Mouse (Mus musculus): ENCODE measurements at regions not wholly inside any gene's neighbourhood (a gene's known extent, or its start where the extent isn't known, plus 50 kb on each side); places are given as distances from the start of the nearest gene placed in this dataset.
A peak's percentile ranks its signal among the peaks of the same experiment; 100 is the strongest.

DNA sequence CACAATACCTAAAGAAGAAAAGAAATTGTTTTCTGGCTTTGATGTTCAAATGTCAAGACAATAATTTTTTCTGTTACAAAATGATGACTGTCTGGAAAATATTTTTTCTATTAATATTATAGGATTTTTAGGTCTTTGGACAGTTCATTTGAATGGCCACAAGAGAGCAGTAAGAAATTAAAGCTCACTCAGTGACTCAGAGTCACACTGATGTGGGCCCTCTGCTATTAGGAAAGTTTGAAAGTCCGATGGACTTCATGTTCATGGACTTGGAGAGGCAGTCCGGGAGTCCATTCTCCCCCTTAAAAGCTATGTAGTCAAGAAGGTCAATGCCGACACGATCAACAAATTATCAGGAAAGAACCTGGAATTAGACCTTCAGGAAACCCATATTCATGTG lies 657.0 kb downstream of the Mecom start:
- intact Hi-C loops (cut with DNase I) = no loop called here
- DNase-seq (ENCODE audit: low spot score in 2 of 2) = no peak

DNA sequence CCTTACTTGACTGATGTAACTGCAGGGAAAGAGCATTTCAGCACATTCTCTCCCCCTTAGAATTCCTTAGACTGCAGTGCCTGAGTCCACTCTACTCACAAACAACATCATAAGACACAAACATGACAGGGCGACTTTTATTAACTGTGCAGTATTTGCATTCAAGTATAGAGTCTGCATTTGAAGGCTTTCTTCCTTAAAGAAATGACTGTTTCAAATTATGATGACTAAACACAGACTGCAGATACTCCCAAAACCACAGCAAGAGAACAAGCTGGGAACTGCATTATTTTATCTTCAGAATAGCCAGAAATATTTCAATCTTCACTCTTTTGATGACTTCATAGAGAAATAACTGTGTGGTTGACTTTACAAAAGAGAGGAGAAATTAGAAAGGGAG lies 657.5 kb downstream of the Mecom start:
- intact Hi-C loops (cut with DNase I) = no loop called here
- no peak for DNase-seq (ENCODE audit: low spot score in 2 of 2)

DNA sequence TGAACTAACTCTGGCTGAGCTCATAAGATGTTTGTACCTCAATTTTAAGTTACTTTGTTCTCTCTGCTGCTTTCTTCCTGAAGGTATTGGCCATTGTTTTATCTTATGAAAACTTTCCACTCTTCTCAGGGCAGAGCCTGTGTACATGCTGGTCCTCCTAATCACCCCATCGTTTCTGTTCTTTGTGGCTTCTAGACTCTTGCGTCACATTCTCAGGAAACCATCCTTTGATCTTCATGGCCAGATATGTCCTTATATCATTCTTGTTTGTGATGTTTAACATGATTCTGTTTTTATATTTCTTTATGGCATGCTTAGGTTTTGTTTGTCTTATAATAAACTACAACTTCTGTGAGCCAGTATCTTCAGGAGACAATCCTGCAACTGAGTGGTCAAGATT lies 658.2 kb downstream of the Mecom start:
- no peak for DNase-seq (ENCODE audit: low spot score in 2 of 2)
- intact Hi-C loops (cut with DNase I) = no loop called here

DNA sequence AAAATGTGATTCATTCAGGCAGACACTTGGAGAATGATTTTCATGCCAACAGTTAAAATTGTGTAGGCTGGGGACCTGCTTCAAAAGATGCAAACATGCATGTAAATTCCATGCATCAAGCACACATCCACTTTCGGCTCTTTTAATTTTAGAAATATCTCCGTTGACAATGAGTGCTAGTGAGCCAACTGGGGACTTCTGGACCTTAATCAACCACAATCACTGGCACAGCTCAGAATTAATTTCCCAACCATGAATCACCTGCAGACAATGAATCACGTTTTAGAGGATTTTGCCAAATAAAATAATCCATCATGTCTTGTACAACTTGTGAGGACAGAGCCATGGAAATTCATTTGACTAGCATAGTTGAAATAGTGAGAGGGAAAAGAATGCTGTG lies 667.8 kb downstream of the Mecom start:
- intact Hi-C loops (cut with DNase I) = no loop called here

DNA sequence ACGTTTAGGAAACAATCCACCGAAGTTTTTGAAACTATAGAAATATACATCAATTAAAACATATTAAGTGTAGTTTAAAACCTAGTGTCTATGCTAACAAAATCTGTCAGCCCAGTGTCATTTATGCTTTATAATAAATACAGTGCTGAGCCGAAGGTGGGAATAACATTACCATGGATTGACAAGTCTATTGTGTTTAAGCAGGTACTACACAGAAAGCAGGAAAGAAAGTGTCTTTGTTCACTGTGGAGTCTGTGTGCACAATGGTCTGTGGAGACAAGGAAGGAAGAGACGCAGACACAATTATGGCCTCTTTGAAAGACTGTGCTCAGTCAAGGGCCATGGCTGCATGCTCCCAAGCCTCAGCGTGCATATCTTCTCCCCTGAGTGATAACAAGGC lies 672.0 kb downstream of the Mecom start:
- no peak for DNase-seq (ENCODE audit: low spot score in 2 of 2)
- intact Hi-C loops (cut with DNase I) = no loop called here

More for the DNA sequence above, 667.8 kb downstream of the Mecom start:
- no peak for DNase-seq (ENCODE audit: low spot score in 2 of 2)

DNA sequence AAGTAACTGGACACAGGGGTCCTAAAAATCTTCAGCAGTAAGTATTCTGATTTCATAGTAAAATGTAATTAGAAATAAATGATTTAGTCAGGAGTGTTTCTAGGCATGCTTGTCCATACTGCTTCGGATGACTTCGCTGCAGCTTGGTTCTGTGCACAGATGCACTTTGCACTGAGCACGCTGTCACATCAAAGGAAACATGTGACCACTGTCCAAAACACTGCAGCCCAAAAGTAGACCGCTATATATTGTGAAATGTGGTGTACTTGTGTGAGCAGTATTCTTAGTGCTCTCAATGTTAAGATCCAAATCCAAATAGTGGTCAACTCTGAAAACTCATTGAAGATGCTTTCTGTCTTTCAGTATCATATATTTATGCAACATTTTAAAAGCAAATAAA lies 685.4 kb downstream of the Mecom start:
- no peak for DNase-seq (ENCODE audit: low spot score in 2 of 2)
- intact Hi-C loops (cut with DNase I) = no loop called here

DNA sequence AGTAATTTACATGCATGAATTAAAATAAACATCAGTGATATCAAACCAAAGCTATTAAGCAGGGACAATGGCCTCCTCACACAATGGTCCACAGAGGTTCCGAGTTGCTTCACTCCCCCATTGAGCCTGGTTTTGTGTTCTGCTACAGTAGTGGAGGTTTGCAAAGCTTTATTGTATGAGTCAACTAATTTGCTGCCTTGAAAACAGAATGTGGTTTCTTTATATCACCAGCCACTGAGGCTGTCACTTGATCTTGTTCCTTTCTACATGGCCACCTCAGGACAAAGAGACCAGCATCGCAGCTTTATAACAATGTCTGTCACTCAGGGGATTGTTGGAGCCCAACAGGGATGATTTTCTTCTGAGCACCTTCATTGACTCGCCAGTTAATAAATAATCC lies 695.3 kb downstream of the Mecom start:
- DNase-seq (ENCODE audit: low spot score in 2 of 2) = no peak
- intact Hi-C loops (cut with DNase I) = no loop called here

DNA sequence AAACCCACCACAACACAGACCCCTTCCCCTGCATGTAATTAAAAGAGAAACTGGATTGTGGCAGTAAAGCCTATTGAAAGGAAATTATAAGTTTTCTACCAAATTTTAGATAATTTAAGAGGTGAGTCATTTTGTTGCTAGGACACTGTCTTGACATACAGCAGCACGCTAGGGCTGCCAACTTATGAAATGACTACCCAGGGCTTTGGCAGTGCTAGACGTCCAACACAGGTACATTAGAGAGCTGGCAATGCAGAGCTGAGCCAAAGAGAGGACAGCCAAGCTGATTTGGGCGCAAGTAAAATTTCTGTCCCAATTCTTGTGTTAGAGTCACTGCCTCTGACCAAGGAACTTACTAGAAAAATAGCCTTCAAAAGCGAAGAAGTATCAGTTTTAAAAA lies 712.4 kb downstream of the Mecom start:
- no peak for DNase-seq (ENCODE audit: low spot score in 2 of 2)
- intact Hi-C loops (cut with DNase I) = no loop called here

DNA sequence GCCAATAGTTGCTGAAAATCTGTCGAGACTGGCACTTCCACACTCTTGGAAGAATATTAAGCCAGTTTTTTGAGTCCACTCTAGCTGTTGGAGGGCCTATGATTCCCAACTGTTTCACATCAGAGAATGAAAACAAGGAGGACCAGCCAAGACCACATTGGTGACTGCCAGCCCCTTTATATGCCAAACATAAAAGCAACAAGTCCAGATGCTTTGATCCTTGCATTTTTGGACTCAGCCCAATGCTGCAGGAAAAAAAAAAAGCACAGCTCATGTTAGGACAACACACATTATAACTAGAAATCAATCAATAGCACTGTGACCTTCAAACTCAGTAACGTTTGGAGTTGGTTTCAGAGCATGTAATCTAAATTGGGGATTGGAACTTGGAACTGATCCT lies 712.9 kb downstream of the Mecom start:
- DNase-seq (ENCODE audit: low spot score in 2 of 2) = no peak

DNA sequence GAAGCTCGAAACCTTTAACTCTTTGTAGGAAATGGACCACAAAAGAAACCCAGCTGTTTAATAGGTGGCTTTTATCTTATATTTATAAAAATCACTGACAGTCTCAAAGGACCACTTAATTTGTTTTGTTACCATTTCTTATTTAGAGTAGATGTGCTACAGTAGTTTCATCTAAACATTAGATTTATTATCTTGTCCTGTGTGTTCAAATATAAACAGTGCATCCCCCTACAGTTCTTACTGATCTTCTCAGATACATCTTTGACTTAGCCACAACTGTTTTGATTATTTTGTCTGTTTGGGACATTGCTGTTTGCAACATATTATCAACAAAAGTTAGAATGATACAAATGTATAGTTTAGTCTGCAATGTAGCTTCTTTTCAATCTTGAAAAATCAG lies 716.5 kb downstream of the Mecom start:
- no peak for DNase-seq (ENCODE audit: low spot score in 2 of 2)
- intact Hi-C loops (cut with DNase I) = no loop called here

More for the DNA sequence above, 712.9 kb downstream of the Mecom start:
- intact Hi-C loops (cut with DNase I) = no loop called here

DNA sequence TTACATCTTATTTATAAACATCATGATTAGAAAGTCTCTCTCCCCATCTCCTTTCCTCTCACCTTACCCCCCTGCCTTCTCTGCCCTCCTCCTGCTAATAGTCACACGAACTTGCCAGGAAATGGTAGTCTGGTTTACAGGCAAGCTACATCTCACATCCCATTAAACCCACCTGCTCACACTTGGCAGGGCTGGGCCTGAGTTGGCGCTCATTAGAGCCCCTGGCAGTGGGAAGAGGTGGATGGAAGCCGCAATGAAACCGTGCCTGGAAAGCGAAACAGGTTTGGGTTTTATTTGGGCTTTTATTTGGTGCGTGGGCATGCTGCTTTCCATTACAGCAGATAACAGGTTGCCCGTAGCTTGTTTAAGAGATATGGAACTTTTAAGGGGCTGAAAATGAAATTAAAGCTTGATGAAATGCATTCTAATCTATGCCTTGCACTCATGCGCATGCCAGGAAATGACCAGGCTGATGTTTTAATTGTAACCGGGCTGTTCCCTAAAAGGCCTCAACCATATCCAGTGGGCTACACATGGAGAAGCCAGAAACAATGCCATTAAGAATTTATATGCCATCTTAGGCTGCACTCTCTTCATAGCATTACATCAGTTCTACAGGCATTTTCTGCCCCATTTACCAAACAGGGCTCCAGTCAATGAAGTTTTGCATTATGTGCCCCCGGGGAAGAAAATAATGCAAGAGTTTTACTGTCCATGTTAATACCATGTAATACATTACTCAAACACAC lies 725.0 kb downstream of the Mecom start:
- intact Hi-C loops (cut with DNase I) = no loop called here
- no peak for DNase-seq (ENCODE audit: low spot score in 2 of 2)

DNA sequence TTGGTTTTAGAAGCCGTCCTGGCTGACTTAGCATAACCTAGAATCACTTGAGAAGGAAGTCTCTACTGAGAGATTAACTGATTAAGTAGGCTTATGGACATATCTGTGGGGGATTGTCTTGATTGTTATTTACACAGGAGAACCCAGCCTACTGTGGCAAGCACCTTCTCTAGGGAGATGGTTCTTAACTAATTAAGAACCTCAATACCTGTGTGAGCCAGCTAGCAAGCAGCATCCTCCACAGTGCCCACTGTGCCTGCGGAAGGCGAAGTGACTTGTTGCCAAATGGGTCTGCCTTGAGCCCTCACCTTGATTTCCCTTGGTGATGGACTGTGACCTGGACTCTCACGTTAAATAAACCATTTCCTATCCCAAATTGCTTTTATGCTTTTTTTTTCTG lies 730.8 kb downstream of the Mecom start:
- DNase-seq (ENCODE audit: low spot score in 2 of 2) = no peak
- intact Hi-C loops (cut with DNase I) = loop anchor here (10.0 kb wide), 2 partner anchors 188 to 738 kb away; no protein-coding TSS in a partner anchor

DNA sequence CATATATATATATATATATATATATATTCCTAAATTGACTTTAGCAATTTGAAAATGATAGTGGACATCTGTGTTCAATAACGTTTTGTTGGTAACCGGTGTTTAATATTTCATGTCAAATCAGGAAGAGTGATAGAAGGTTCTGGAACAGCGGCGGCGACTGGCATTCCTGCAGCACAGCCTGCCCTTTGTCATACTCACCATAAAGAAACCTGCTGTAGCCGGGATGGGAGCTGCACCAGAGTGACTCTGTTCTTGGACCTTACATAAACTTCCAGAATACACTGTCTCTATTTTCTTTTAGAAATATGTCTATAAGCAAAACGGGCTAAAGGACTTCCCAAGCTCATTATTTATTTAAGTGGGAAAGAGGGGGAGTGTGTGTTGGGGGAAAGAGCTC lies 731.5 kb downstream of the Egfem1 start:
- DNase-seq (ENCODE audit: low spot score in 2 of 2) = no peak
- intact Hi-C loops (cut with DNase I) = loop anchor here (10.0 kb wide), 2 partner anchors 192 to 742 kb away; no protein-coding TSS in a partner anchor

DNA sequence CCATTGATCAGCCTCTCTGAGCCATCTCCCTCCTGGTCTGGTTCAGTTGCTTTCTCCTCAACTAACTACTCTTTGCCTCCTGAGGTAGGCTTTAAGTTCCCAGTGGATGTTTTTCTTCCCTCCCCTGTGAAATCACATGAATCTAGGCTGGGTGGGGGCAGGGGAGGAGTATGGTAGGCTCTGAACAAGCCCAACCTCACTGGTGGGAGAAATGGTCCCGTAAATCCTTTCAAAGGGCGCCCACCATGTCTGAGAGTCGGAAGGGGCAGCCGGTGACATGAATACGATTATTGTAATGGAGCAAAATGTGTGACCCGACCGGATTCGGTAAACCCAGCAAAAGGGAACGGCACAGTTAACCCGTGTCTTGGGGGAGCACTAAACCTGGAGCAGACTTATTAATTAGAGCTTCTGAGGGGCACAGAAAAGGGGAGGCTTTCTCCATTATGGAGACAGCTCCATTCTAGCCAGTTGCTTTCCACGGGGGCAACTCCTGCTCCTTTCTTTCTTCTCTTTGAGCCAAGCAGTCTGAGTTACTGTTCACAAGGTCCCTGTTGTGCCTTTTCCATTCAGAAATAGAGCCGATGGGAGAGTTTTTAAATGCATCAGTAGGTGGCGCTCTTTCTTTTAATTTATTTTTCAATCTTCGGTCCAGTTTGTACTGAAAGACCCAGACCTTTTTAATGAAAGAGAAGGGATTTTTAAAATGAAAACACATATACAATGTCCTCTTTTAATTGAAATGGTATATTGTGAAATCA lies 730.8 kb downstream of the Egfem1 start:
- intact Hi-C loops (cut with DNase I) = loop anchor here (10.0 kb wide), 2 partner anchors 192 to 742 kb away; no protein-coding TSS in a partner anchor

DNA sequence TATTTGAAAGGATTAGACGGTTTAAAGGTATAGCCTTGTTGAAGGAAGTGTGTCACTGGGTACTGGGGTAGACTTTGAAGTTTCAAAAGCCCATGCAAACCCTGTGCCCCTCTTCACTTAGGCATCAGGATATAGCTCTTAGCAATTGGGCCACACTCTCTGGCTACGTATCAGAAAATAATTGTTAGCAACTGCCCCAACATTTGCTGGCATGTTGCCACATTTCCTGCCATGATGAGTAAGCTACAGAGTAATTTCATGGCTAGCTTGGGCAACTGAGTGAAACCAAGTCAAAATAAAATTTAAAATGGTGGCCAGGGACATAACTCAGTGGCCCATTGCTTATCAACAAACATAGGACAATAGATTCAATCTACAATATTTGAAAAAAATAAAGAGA lies 724.2 kb downstream of the Egfem1 start:
- intact Hi-C loops (cut with DNase I) = no loop called here
- no peak for DNase-seq (ENCODE audit: low spot score in 2 of 2)

More for the DNA sequence above, 730.8 kb downstream of the Egfem1 start:
- DNase-seq (ENCODE audit: low spot score in 2 of 2) = peak; percentile 35 to 53

DNA sequence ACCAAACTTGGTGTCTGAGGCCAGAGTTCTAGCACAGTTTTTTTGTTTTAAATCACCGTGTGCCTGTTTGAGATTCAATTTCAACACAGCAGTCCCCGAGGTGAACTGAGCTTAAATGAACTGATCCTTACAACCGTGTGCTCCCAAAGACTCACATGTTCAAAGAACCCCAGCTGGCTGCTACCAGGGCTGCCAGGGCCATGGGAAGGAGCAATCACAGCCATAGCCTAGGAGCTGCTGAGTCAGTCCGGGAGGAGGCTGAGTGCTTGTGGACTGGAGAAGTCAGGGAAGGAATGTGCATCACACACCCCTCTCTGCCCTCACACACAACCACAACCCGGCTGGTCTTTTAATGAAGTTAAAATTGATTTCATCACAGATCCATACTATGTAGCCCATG lies 721.6 kb downstream of the Egfem1 start:
- no peak for DNase-seq (ENCODE audit: low spot score in 2 of 2)
- intact Hi-C loops (cut with DNase I) = no loop called here

DNA sequence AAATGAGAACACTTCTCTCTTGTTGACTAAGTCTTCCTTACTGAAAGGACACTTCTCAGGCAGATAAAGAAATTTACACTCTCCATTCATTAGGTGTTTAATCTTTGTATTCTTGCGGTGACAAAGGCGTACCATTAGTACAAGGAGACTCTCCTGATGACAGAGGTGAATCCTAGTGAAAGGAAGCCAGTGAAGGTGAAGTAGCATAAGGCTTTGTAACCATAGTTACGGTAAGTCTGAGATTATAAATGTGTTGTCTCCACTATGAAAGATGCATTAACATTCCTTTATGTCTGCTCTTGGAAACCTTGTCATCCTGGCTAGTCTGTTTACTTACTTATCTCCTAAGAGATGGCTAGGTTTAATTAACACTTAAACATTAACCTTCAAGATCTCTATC lies 719.3 kb downstream of the Egfem1 start:
- intact Hi-C loops (cut with DNase I) = no loop called here

DNA sequence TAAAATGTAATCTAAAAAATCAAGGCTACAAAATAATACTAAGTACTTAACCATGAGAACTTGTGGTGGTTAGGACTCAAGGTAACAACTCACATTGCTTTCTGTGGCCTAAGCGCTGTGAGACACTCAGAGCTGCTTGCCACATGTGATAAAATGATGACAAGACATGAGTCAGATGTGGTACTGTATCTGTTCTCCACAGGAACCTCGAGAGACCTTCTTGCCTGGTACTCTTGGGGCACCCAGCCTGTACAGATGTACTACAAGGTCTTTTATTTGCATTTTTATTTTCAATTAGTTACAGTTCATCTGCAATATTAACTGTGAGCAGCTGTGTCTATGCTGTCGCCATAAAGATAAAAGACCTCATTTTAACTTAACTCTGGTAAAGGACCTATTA lies 692.5 kb downstream of the Egfem1 start:
- DNase-seq (ENCODE audit: low spot score in 2 of 2) = no peak
- intact Hi-C loops (cut with DNase I) = no loop called here

More for the DNA sequence above, 719.3 kb downstream of the Egfem1 start:
- no peak for DNase-seq (ENCODE audit: low spot score in 2 of 2)

DNA sequence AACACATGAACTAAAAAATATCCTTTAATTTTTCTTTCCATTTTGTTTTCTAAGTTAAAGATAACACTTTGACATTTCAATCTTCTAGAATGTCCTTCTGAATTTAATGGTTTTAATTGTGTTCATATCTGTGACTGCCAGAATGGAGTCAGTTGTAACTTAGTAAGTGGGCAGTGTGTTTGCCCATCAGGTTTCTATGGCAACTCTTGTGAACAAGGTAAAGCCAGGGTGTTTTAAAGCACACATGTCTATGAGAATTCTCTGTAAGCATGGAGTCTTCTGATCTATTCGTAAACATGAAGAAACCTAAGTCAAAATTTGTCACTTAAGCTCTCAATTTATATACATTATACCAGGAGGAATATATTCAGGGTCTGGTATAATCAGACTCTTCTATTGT lies 689.4 kb downstream of the Egfem1 start:
- no peak for DNase-seq (ENCODE audit: low spot score in 2 of 2)
- intact Hi-C loops (cut with DNase I) = no loop called here

DNA sequence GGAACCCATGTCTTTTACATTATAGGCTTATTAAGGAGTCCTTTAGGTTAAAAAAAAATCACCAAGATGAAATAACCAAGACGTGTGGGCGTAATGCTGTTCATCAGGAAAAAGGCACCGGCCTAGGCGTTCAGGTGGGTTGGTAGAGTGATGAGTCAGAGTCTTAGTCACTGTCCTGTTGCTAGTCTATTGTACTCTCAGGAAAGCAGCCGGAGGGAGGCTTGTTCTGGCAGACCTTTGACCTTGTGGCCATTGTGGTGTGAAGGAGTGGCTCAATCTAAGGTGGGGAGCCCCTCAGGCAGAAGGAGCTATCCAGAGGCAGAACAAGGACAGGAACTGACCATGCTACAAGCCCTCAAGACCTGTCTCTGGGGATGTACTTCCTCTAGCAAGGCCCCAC lies 686.8 kb downstream of the Egfem1 start:
- no peak for DNase-seq (ENCODE audit: low spot score in 2 of 2)
- intact Hi-C loops (cut with DNase I) = no loop called here

DNA sequence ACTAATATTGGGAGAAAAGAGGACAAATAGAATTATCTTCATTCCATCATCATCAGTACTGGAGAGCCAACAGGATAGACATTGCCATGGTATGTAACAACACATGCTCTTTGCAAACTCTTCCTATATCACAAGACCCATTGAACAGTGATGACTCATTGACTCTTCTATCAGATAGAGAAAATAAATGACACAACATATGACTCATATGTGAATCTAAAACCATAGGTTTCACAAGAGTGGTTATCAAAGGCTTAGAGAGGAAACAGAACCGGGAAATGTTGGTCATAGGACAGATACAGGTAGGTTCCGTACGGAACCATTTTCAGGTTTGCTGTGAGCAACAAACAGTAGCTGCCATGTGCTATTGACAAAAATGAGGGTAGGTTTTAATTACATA lies 682.2 kb downstream of the Egfem1 start:
- no peak for DNase-seq (ENCODE audit: low spot score in 2 of 2)

More for the DNA sequence above, 682.2 kb downstream of the Egfem1 start:
- intact Hi-C loops (cut with DNase I) = no loop called here
